Mouse (Mus musculus) urinary bladder, adult 2 months (tissue): Measurements from ENCODE around the gene Mtmr12. TPM values are rescaled to one million over a fixed set of nuclear protein-coding genes. Genes with fewer than 3 reads are reported as not detected.

Experiments
- DNase-seq: peaks from one replicate; pipeline ENCODE4 v3.0.0; 2022; ENCODE audit warnings: low spot score
- polyA plus RNA-seq: library from polyadenylated mRNA; depleted of rRNA; stranded (reverse); fragments of >200 nt; gene quantifications from 2 replicates; pipeline ENCODE4 v1.2.3, GENCODE M21; 2012

The Mtmr12 gene
- polyA plus RNA-seq, 1 experiment, result 13.7 TPM

DNA sequence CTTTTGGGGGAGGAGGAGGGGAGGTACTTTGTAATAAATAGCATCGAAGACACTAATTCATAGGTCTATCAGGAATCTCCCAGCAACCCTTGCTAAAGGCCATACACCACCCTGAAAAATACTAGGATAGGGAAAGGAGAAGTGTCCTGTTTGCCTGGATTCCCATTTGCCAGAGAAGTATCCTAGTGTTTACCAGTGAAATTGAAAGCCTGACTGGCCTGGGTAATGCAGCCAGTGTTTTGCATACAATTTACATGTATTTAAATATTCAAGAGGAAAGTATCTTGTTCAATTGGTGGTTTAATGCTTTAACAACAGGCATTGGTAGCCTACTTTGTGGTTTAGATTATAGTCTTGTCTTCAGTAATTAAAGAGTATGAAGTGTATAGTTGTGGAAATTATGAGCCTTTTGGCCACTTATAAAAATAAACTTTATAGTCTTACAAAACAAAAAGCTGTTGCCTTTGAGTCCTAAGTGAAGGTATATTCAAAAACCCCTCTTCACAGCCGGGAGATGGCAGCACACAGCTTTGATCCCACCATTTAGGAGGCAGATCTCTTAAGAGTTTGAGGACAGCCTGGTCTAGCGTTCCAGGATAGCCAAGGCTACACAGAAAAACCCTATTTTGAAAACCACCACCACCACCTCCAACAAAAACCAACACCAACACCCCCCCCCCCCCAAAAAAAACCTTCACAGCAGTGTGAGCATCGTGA is 69.4 kb downstream of the Mtmr12 start:
- DNase-seq, result no peak

DNA sequence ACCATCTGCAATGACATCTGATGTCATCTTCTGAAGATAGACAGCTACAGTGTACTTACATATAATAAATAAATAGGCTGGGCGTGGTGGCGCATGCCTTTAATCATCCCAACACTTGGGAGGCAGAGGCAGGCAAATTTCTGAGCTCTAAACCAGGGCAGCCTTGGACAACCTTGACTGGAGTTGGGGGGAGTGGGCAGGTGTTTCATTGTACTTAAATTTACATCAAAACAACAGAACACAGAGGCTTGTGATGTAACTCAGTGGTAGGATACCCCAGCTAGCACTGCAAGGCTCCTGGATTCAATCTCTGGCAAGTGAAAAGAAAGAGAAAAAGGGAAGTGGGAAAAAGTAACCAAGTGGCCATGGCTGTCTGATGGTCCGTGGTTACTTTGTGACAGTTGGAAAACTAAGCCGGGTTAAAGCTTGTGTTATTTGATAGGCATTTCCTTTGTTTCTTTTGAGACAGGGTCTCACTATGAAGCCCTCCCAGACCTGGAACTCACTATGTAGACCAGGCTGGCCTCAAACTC is 70.3 kb downstream of the Mtmr12 start:
- DNase-seq, result no peak

DNA sequence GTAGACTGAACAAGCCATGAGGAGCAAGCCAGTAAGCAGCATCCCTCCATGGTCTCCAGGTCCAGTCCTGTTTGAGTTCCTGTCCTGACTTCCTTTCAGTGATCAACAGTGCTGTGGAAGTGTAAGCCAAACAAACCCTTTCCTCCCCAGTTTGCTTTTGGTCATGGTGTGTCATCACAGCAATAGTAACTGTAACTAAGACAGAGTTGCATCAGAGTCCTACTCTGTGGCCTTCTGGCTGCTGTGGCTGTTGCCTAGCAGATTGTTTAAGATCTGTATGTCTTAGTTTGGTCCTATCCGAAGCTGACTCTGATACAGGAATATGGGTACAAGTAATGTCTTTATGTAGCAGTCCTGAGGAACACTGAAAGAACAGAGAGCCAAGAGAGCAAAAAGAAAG is 75.0 kb downstream of the Mtmr12 start:
- DNase-seq, result no peak

DNA sequence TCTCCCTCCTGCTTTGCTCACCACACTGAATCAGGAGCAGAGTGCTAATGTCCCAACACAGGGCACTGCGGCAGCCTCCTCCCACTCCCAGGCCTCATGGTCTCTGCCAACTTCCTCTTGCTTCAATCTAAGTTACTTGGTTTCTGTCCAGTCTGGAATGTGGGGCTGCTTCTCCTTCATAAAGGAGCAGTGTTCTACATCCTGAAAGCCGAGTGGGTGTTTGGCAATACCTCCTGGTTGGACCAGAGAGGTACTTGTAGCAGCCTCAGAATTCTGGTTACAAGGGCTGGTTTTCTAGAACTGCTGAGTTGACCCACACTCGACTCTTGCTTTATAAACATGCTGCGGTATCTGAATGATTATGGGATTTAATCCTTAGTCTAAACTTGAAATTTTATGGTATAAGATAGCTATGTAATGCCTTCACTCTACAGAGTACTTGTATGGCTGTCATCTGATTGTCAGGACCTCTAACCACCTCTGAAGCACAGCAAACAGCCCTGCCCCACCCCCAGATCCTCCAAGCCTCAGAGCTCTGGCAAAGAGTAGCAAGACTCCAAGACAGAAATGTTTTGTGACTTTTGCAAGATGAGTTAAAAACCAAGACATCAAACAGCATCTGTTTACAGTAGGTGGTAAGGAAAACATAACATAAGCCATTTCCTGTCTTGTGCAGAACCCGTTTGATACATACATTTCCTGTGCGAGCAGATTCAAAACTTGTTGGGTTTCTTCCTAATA is 80.1 kb downstream of the Mtmr12 start:
- DNase-seq, result no peak

DNA sequence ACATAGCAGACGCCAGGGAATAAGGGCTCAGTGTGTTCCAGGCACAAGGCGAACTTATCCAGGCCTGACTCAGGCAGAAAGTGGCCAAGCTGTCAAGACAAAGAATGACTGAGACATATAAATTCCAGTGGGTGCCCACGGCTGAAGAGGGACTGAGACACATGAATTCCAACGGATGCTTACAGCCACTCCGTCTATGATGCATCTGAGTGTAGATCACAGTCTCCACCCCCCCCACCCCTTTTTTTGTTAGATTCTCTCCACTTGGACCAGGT is 80.6 kb downstream of the Mtmr12 start:
- no peak for DNase-seq

DNA sequence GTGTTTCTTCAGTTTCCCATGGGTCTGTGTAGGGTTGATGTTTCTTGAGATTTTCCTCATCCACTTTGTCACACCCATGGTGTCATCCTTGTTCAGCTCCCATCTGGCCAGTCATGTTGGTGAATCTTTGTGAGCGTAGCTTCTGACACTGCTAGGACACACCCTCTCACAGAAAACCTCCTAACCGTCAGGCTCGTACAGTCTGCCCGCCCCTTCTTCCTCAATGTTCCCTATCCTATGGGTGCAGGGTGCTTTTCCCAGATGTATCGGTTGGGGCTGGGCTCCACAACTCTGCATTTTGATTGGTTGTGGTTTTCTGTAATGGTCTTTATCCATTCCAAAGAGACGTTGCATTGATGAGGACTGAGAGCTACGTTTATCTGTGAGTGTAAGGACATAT is 85.5 kb downstream of the Mtmr12 start:
- DNase-seq, result no peak

DNA sequence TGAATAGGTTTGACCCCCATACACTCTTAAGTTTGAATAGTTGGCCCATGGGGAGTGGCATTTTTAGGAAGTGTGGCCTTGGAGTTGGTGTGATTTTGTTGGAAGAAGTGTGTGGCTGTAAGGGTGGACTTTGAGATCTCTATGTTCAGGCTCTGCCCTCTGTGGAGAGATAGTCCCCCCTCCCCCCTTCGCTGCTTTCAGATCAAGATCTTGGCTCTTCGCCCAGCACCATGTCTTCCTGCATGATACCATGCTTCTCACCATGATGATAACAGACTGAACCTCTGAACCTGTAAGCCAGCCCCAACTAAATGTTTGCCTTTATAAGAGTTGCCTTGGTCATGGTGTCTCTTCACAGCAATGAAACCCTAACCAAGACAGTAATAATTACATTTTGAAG is 86.9 kb downstream of the Mtmr12 start:
- DNase-seq, result no peak

DNA sequence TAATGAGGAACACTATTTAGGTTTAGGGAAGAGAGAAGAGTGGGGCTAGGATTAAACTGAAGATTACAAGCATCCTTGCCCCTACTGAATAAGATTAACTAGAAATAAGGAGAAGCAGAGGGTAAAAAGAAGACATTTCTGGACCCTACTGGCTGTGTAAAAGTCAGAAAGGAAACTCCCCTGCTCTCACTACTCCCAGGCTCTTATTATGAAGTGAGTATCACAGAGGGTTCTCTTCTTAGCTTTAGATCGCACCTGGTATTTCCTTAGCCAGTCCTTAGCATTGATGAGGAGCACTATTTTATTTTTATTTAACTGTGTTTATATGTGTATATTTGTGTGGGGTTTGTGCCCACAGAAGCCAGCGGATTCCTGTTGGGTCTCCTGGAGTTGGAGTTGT is 91.4 kb downstream of the Mtmr12 start:
- no peak for DNase-seq

DNA sequence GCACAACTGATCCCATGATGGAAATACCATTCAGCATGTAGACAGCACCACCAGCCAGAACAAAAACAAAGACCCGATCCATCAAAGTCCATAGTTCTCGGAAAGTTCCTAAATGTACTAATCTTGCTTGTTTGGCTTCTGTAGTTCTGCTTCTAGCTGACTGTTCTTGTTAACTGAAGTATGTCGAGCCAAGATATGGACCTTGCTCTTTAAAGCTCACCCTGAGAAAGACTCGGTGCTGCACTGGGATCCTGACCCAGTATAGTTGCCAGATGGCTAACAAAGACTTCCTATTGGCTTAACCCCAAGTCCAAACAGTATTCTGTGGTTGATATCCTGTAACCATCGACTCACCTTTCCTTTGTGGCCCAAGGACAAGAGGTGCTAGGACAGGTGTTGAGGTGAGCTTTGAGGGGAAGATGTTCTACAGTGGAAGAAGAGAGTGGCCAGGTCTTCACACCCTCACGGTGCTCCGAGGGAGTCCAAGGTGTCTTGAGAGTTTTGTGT is 93.5 kb downstream of the Mtmr12 start:
- DNase-seq, result no peak

DNA sequence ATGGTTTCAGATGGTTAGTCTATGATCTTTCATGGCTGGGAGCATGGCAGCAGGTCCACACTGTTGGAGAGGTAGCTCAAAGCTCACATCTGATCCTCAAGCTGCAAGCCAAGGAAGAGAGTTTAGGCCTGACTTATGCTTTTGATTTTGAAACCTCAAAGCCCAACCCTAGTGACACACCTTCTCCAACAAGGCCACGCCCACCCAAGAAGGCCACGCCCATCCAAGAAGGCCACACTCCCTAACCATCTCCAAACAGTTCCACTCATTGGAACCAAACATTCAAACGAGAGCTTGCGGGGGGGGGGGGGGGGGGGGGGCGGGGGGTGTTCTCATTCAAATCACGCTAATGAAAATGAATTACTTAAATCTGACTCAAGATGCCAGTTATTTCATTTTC is 96.9 kb downstream of the Mtmr12 start:
- no peak for DNase-seq

DNA sequence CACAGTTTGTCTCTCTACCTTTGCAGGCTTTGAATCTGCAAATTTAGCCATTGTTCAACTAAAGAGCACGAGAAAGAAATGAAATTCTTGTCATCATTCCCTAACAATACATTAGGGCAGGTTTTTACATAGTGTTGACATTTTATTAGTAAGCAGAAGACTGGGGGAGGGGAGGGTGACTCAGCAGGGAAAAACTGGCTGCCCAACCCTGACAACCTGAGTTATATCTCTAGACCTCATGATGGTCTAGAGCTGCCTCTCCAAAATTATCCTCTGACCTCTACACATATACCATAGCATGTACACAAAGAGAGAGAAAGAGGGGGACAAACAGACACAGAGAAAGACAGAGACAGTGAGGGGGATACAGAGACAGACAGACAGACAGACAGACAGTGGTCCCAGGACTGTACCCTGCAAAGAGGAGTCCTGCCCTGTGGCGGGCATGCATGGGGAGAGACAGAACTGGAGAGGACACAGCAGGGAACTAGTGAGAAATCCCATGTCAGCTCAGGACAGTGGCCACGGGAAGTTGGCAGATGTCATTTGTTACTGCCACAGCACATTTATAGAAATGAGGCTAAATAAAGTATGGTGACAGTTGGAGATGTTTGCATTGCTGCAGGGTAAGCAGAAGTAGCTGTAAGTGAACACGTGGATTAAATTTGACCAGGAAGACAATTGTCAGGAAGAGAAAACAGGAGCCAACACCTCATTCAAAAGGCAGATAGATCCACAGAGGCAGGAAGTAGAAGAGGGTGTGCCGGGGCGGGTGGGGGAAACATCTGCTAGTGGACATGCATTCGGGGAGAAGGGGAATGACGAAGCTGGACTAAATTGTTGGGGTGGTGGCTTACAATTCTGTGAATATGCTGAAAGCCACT is 101.6 kb downstream of the Mtmr12 start:
- no peak for DNase-seq

DNA sequence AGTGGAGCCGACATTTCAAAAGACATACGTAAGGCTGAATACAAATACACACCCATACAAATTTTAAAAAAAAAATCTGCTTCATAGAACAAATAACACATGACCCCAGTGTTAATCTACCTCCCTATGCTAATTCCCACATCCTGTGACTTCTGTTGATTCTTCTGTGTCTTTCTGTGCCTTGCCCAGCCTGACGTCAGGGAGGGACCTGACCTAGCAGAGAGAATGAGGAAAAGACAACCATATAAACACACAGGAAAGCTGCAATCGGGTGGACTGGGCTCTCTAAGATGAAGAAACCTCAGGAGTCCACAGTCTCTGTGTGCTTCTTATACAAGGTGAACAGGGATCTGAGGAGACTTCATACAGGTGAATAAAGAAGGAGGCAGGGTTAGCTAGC is 102.3 kb downstream of the Mtmr12 start:
- no peak for DNase-seq

DNA sequence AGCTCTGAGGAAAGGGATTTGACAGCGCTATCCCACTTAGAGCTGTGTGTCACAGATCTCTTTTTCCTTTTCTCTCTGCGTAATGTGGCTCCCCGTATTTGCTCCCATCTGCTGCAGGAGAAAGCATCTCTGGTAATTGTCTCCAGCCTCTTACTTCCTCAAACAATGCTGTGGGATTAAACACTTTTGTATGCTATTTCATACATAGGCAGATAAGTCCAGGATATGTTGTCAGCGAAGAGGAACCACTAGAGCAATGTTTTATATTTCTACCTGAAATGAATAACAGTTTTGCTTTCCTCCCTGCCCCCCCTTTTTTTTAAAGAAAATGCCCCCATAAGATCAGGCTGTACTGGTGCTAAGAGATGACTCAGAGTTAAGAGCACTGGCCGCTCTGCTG is 103.7 kb downstream of the Mtmr12 start:
- DNase-seq, result no peak

DNA sequence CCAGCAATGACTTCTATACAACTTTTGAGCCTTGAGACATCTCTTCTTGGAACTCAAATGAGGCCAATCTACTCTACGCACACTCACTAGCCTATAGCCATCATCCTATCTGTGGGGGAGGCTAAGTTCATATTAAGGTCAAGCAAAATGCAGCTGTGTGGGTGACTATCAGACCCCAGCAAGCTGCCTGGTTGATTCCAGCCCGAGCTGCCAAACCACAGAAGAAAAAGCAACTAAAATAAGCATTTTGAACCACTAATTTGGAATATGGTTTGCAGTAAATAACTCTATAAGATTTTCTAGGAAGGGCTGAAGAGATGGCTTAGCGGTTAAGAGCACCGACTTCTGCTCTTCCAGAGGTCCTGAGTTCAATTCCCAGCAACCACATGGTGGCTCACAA is 105.8 kb downstream of the Mtmr12 start:
- DNase-seq, result no peak

DNA sequence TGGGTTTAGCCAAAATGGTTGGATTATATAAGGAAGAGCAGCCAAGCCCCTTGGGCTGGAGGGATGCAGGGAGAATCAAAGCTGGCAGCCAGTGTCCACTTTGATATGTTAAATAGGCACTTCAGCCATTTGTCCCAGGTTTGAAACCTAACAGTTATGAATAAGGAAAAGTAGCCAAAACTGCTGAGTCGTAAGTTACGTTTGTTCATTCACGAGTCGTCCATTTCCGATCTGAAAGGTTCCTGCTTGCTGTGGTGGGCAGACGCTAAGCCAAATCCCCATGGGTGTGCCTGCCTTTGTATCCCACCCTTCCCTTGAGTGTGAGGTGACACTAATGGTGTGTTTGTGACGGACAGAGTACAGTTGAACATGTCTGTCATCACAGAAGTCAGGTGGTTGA is 106.6 kb downstream of the Mtmr12 start:
- no peak for DNase-seq

DNA sequence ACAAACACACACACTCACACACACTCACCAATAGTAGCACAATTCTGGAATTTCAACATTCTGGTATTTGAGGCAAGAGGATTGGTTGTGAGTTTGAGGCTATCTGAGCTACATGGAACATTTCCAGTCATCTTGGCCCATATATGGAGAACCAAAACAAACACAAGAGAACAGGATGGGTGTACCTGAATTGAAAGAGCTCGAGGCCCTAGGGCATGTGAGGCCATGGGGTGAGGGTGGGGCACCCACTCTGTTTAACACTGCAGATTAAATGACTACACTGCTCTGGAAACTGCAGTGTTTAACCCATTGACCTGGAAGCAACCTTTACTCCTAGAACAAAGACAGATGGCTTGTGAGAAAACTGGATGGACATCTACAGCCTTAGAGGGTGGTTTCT is 108.4 kb downstream of the Mtmr12 start:
- no peak for DNase-seq

DNA sequence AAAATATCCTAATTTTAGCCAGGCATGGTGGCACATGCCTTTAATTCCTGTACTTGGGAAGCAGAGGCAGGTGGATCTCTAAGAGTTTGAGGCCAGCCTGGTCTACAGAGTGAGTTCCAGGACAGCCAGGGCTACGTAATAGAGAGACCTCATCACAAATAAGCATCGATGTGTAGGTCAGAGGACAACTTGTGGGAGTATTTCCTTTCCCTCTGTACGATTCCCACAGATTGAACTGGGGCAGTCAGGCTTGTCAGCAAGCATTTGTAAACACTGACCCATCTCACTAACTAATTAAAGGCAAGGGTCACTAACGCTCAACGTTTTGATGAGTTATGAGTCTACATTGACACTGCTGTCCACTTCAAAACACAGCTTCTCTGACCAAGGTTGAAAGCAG is 109.8 kb downstream of the Mtmr12 start:
- no peak for DNase-seq

DNA sequence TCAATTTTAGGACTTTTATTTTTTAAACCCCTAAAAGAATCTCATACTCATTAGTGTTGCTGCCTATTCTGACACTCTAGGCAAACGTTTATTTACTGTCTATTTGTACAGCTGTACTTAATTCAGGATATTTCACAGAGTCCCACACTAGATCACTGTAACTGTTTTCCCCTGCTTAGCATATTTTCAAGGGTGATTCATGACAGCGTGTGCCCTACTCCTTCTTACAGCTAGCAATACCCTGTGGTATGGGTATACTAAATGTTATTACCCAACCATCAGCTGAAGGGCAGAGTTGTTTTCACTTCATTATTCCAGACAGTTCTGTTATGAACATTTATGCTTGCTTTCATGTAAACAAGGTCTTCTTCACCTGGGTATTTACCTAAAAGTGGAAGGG is 111.2 kb downstream of the Mtmr12 start:
- DNase-seq, result no peak

DNA sequence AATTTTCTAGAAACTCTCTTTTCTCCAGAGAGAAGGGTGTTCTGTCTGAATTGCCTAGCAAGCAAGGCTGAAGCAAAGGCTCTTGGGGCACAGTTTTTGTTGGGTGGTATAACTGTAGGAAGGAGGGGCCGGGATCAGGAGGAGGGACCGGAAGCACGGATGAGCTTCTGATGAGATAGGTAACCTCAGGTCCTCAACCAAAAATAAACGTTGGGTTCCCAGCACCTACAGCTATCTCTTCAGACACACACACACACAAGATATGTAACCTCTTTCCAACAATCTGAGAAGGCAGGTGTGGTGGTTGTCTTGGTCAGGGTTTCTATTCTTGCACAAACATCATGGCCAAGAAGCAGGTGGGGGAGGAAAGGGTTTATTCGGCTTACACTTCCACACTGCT is 112.5 kb downstream of the Mtmr12 start:
- no peak for DNase-seq

DNA sequence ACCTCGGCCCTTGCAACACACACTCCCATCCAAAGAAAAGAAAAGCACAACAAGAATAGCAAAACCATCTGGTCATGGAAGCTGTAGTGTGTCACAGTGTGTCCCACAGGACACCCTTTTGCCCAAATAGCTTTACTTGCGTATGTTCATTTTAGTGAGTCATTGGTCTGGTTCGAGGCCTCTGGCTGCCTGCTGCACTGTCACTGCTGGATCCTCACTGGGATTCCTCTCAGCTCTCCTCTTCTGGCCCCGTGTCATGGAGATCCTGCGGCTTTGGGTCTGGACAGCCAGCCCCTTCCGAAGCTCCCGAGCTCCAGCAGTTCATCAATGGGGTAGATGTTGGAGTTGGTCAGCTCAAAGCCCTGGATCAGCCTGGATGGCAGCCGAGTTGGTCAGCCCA is 113.6 kb downstream of the Mtmr12 start:
- DNase-seq, result no peak

DNA sequence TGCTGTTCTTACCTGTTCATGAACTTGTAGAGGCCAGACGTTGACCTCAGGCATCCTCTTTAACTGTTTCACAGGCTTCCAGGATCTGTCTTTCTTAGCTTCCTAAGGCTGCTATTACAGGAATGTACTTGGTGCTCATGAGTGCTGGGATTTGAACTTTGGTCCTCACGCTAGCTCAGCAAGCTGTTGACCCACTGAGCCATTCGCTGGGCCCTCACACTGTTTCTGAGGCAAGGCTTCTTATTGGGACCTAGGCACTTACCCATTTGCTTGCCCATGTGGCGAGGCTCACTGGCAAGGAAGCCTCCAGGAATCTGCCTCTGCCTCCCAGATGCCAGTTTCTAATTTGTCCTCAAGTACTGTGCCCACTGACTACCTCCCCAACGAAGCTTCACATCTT is 115.1 kb downstream of the Mtmr12 start:
- DNase-seq, result no peak

DNA sequence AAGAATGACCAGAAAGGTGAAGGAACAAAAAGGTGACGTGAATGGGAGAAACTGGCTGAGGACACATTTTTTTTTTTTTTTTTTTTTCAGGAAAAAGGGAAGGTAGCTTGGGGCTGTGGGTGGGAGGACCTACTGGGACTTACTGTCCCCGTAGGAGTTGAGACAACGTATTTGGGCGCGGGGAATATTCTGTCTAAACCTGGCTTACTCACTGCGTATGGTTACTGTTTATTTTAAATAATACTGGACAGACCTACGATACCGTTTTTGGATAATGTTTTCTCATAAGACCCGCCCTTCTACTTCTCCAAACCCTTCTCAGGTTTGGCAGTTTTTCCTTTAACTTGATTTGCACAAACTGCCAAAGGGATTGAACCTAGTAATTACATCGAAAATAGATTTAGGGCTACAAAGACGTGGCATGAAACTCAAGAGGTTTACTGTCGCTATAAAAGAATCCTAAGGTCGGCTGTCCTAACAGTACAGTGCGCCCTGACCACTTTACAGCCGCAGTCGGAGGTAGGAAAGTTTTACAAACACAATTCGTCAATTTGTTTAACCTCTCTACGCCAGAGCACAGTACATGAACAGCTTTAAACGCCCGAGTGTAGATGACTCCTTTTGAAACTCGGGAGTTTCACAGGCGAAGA is 115.7 kb downstream of the Mtmr12 start:
- DNase-seq, result no peak
